Mouse (Mus musculus) heart, postnatal 0 days (tissue): ENCODE measurements around the gene Mtfr2. TPM values are rescaled to one million over a fixed set of nuclear protein-coding genes. Genes with fewer than 3 reads are reported as not detected.

Source experiments
- ATAC-seq: fragments of 200-750 bp; cut with Nextera tagmentation; 2 replicates; pipeline ENCODE4 v1.8.0; 2017; ENCODE audit warnings: low read depth, moderate number of reproducible peaks, moderate library complexity; ENCODE audit not compliant: insufficient read depth
- DNase-seq: peaks from one replicate; pipeline ENCODE4 v3.0.0-alpha.2; 2016; ENCODE audit warnings: low spot score
- H3K27ac ChIP-seq: fragments of 300-500 bp; sonication (generic); 2 replicates; pipeline ENCODE4 v1.5.1; 2014; ENCODE audit warnings: low read depth, mild to moderate bottlenecking
- H3K27me3 ChIP-seq: fragments of 300-500 bp; sonication (generic); 2 replicates; pipeline ENCODE4 v1.6.1; 2014; ENCODE audit warnings: low read length, mixed read lengths; ENCODE audit not compliant: control insufficient read depth, insufficient read depth
- H3K36me3 ChIP-seq: fragments of 300-500 bp; sonication (generic); replicated peaks from 2 replicates; pipeline ENCODE4 v1.6.1; 2014; ENCODE audit warnings: low read length, mixed read lengths; ENCODE audit not compliant: control insufficient read depth, insufficient read depth
- H3K4me1 ChIP-seq: fragments of 300-500 bp; sonication (generic); 2 replicates; pipeline ENCODE4 v1.6.1; 2014; ENCODE audit warnings: antibody characterized with exemption; ENCODE audit not compliant: control insufficient read depth, insufficient read depth
- H3K4me2 ChIP-seq: fragments of 300-500 bp; sonication (generic); 2 replicates; pipeline ENCODE4 v1.6.1; 2014; ENCODE audit warnings: low read depth, mild to moderate bottlenecking, low read length, moderate library complexity
- H3K4me3 ChIP-seq: fragments of 300-500 bp; sonication (generic); 2 replicates; pipeline ENCODE4 v1.5.1; 2014; ENCODE audit warnings: low read depth, low read length
- H3K9ac ChIP-seq: fragments of 300-500 bp; sonication (generic); replicated peaks from 2 replicates; pipeline ENCODE4 v1.6.1; 2014; ENCODE audit warnings: low read depth, low read length, mixed read lengths
- H3K9me3 ChIP-seq: fragments of 300-500 bp; sonication (generic); replicated peaks from 2 replicates; pipeline ENCODE4 v1.6.1; 2016; ENCODE audit warnings: low read length; ENCODE audit not compliant: control insufficient read depth
- CTCF ChIP-seq: IDR thresholded peaks from 2 replicates; pipeline ENCODE4 v1.5.1; 2016; ENCODE audit warnings: antibody characterized with exemption, control low read depth, low read depth
- EP300 ChIP-seq: IDR thresholded peaks from 2 replicates; pipeline ENCODE4 v1.6.1; 2016; ENCODE audit warnings: antibody characterized with exemption, low read depth
- WGBS: fragments of 180-500 bp; shearing (Covaris S2); extraction: QIAGEN DNeasy Blood & Tissue Kit; methylation state at CpG from one replicate; pipeline ENCODE4 v1.1.7; 2014; 5-methylcytosine and 5-hydroxymethylcytosine counted together
- polyA plus RNA-seq: library from polyadenylated mRNA; unstranded; fragments of >200 nt; fragmentation: Nextera tagmentation; extraction: Ambion mirVana; gene quantifications from 2 replicates; pipeline ENCODE4 v1.2.1, GENCODE M21; 2015
- total RNA-seq: library from RNA; depleted of rRNA; stranded (reverse); fragments of >200 nt; gene quantifications from 2 replicates; pipeline ENCODE4 v1.2.3, GENCODE M21; 2014; ENCODE audit warnings: low replicate concordance

The Mtfr2 gene
- total and polyA plus RNA-seq, 2 experiments from 2014 or later, result 0.15 to 0.64 TPM

- 60% methylated on average over 10 of the region's 10 CpGs for WGBS
These were observed 14.2 kb downstream of the Mtfr2 start for GRCm38 (mm10) chr10:20361542-20362449.

GRCm38 (mm10) chr10:20362450-20363118 lies 15.0 kb downstream of the Mtfr2 start:
- no peak for DNase-seq
- Histone ChIP-seq H3K4me1 (no peaks in the 10 kb centered on the region), H3K27me3 (no peaks in the 10 kb centered on the region), H3K4me3 (no peak overlapping the region), H3K36me3 (peaks cover 13% of the 10 kb centered on the region), H3K4me2 (no peak overlapping the region), H3K27ac (no peak overlapping the region), H3K9me3 (no peaks in the 10 kb centered on the region), H3K9ac (no peak overlapping the region)
- TF ChIP-seq CTCF (no peak), EP300 (no peak)
- 62% methylated on average over 4 of the region's 4 CpGs for WGBS
- ATAC-seq, result no peak

More at GRCm38 (mm10) chr10:20361542-20362449, 14.2 kb downstream of the Mtfr2 start:
- Histone ChIP-seq H3K4me3 (no peak overlapping the region), H3K27ac (no peak overlapping the region), H3K36me3 (peaks cover 19% of the 10 kb centered on the region), H3K4me1 (no peaks in the 10 kb centered on the region), H3K9ac (no peak overlapping the region), H3K9me3 (no peaks in the 10 kb centered on the region), H3K27me3 (no peaks in the 10 kb centered on the region), H3K4me2 (no peak overlapping the region)
- ATAC-seq (0 out of 2 replicates have a peak, but pooled peaks have one; percentile 49), DNase-seq (peak; percentile 66)
- peak; percentile 81 for TF ChIP-seq CTCF
- no peak for TF ChIP-seq EP300

- no peak overlapping the region for H3K9ac ChIP-seq
- TF ChIP-seq EP300, result no peak
- no peak for TF ChIP-seq CTCF
- H3K4me1 ChIP-seq, result no peaks in the 10 kb centered on the region
- no peaks in the 10 kb centered on the region for H3K27me3 ChIP-seq
- no peak overlapping the region for H3K4me2 ChIP-seq
- no peak overlapping the region for H3K4me3 ChIP-seq
- H3K36me3 ChIP-seq, result no peaks in the 10 kb centered on the region
- WGBS, result 97% methylated on average over 5 of the region's 5 CpGs
- no peaks in the 10 kb centered on the region for H3K9me3 ChIP-seq
- no peak overlapping the region for H3K27ac ChIP-seq
- ATAC-seq (no peak), DNase-seq (no peak)
These were observed 24.5 kb downstream of the Mtfr2 start for GRCm38 (mm10) chr10:20372046-20372445.

GRCm38 (mm10) chr10:20377621-20378020 lies 30.1 kb downstream of the Mtfr2 start:
- ATAC-seq (no peak), DNase-seq (no peak)
- TF ChIP-seq EP300, result no peak
- Histone ChIP-seq H3K36me3 (no peaks in the 10 kb centered on the region), H3K27ac (no peak overlapping the region), H3K4me1 (no peaks in the 10 kb centered on the region), H3K27me3 (no peaks in the 10 kb centered on the region), H3K4me3 (no peak overlapping the region), H3K4me2 (no peak overlapping the region), H3K9ac (no peak overlapping the region), H3K9me3 (no peaks in the 10 kb centered on the region)
- WGBS, result 87% methylated on average over 9 of the region's 9 CpGs

GRCm38 (mm10) chr10:20379071-20379735 lies 31.6 kb downstream of the Mtfr2 start:
- Histone ChIP-seq H3K4me1 (no peaks in the 10 kb centered on the region), H3K27ac (no peak overlapping the region), H3K4me2 (no peak overlapping the region), H3K9me3 (no peaks in the 10 kb centered on the region), H3K27me3 (no peaks in the 10 kb centered on the region), H3K9ac (no peak overlapping the region), H3K4me3 (no peak overlapping the region), H3K36me3 (no peaks in the 10 kb centered on the region)
- 71% methylated on average over 9 of the region's 9 CpGs for WGBS
- ATAC-seq (no peak), DNase-seq (no peak)
- no peak for TF ChIP-seq EP300
- TF ChIP-seq CTCF, result no peak
